Mouse (Mus musculus) megakaryocyte progenitor cell, adult 5-6 weeks (primary cell): ENCODE results near the gene Ankmy1. TPM values are rescaled to one million over a fixed set of nuclear protein-coding genes. Genes with fewer than 3 reads are reported as not detected.

ENCODE experiments used
- ATAC-seq: replicated peaks from 2 replicates; pipeline ENCODE4 v1.8.0; 2016; ENCODE audit warnings: mild to moderate bottlenecking, moderate TSS enrichment, inconsistent platforms; ENCODE audit not compliant: poor library complexity
- total RNA-seq, 2 experiments: library from RNA; stranded (forward) in 1 of 2; stranded (reverse) in 1 of 2; fragments of 157-497, 149-512 nt in 1 of 2; fragments of 200-1000 nt in 1 of 2; gene quantifications; 2 replicates each; pipeline versions ENCODE4 v1.2.3 to v1.2.4; 2015 to 2017

Ankmy1 gene
- total RNA-seq (2015) (0.27 TPM in 1 of 2 replicates, not detected in the other), total RNA-seq (2017) (0.34 TPM in 1 of 2 replicates, not detected in the other)

GRCm38 (mm10) chr1:92902786-92903185 is at the start of gene Ankmy1:
Ankmy1 (minus strand) TSS chr1:92902906.
- peak; percentile 42 for ATAC-seq

GRCm38 (mm10) chr1:92950607-92951006 is 47.9 kb upstream of the Ankmy1 start, which contains the start of gene Gpr35:
Gpr35 (plus strand) TSS chr1:92950865.
- ATAC-seq, result no peak

DNA sequence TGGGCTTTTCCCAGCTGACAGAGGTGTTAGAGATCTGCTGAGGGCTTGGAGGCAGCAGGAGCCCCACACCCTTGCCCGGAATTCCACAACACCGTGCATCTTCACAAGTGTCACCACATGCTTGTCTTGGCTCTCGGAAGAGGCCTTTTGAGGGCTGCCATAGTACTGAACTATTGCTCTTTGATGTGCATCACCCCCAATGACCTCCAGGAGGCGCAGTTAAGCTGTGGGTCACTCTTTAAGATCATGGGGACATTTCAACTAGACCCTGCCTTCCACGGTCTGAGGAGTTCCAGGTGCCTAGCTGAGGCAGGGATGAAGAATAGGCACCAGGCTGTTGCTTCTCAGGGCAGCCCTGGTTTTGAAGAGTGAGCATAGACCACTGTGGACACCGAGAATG is 46.7 kb upstream of the Ankmy1 start:
- ATAC-seq, result peak; percentile 78

DNA sequence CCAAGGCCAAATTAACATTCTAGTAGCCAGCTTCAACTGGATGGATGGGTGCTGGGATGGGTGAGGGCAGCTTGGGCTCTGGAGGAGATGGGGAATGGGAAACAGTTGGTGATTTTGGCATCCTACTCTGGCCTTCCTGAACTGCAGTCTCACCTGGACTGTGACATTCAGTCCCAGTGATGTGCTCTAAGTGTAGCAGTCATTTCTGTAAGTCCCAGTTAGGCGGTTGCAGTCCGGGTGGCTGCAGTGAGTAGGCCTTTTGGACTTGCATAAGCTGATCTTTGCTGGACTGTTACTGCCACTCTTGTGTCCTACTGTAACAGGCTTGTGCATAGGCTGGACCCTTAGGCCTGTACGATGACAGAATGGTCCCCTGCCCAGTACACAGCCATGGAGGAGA is 45.3 kb upstream of the Ankmy1 start:
- no peak for ATAC-seq

- no peak for ATAC-seq
These were observed 40.7 kb upstream of the Ankmy1 start for GRCm38 (mm10) chr1:92943219-92943989.

DNA sequence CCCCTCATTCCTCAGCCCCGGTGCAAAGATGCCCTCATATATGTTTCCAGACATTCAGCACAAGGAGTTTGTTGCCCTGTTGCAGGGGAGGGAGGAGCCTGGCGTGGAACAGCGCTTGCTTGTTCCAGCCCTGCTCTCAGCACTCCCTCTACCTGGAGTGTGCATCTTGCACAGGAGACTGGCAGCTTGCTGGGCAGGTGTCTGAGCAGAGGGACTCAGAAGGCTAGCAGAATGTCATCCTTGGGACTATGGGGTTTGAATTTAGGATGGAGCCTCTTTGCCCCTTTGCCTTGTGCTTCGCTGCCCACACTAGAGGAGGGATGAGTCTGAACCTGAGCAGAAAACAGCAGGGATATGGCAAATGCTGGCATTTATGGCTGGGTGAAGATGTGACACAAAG is 37.0 kb upstream of the Ankmy1 start:
- no peak for ATAC-seq

DNA sequence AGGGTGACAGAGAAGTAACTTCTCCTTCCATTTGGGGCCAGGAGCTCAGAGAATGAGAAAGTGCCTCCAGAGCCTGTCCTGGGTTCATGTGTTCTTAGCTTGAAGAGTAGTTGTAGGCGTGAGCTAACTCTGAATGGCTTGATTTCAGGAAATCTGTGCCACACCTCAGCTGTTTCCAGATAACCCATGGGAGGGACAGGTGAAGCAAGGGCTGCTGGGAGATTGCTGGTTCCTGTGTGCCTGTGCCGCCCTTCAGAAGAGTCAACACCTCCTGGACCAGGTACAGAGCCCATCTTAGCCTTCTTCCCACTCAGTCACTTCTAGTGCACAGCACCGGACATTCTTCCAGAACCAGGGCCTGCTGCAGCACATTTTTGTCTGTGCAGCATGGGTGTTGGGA is 35.1 kb upstream of the Ankmy1 start:
- no peak for ATAC-seq

DNA sequence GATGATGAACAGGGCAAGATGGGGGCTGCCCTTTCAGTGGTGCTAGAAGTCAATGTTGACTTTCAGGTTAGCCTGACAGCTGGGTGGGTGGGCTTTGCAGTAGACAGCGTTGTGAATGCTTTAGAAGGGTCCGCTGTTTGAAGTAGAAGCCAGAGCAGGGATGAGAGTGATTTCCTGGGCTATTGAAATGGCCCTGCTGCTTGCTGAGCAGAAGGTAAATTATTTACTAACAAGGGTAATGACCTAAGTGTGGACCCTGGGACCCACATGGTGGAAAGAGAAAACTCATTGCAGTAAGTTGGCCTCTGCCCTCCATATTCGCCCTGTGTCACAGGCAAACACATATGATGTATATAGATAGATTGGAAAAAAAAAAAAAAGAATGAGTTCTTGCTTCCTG is 33.8 kb upstream of the Ankmy1 start:
- no peak for ATAC-seq

GRCm38 (mm10) chr1:92935977-92936376 is 33.3 kb upstream of the Ankmy1 start:
- no peak for ATAC-seq

- peak; percentile 54 for ATAC-seq
These were observed 32.6 kb upstream of the Ankmy1 start for GRCm38 (mm10) chr1:92935054-92935962.

DNA sequence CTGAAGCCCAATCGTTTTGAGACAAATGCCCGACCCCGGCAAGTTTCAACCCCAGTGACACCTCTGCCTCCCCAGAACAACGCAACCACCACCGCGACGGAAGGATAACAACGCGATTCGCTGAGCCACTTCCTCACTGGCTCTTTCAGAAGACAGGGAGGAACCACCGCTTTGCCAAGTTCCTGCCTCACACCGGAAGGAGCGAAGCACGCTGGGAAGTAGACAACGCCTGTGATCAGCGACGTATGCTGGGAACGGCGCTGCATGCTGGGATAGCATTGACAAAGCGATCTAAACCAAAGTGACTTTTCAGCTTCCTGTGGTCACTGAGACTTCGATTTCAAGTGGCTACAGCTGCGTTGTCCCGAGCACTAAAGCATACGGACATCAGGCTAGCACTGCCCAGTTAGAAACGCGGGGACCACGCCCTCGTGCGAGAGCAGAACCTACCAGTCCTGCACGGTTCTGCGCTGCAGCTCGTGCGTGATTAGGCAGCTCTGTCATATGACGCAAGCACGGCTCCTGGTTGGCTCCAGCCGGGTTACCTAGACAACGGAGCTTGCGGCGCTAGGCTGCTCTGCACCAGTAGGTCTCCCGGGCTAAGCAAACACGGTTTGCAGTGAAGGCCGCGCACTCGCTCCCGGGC is 31.6 kb upstream of the Ankmy1 start, which contains the start of gene Capn10:
Capn10 (plus strand) TSS at position 195 of the 646 bp plus-strand sequence.
- peak; percentile 86 for ATAC-seq

GRCm38 (mm10) chr1:92933611-92934010 is 30.9 kb upstream of the Ankmy1 start:
- ATAC-seq, result no peak

GRCm38 (mm10) chr1:92930171-92930706 is 27.5 kb upstream of the Ankmy1 start:
- ATAC-seq, result no peak

DNA sequence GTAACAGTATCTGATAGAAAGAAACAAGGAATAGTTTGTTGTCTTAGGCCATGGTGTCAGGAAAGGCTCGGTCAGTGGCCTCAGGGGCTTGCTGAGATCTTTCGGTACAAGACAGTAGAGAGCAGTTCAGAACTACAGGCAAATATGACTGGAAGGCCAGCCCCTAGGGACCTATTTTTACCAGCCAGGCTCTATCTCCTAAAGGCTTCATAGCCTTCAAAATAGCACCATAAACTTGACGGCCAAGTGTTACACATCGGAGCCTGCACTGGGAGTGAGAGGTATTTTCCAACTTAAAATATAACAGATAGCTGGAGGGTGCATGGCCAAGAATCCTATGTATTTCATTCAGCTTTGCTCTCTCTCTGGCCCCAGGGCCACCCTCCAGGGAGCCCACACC is 18.8 kb upstream of the Ankmy1 start:
- ATAC-seq, result no peak

GRCm38 (mm10) chr1:92920474-92921200 is 17.9 kb upstream of the Ankmy1 start:
- peak; percentile 85 for ATAC-seq

GRCm38 (mm10) chr1:92919775-92920174 is 17.1 kb upstream of the Ankmy1 start:
- ATAC-seq, result 0 out of 2 replicates have a peak, but pooled peaks have one; percentile 3

DNA sequence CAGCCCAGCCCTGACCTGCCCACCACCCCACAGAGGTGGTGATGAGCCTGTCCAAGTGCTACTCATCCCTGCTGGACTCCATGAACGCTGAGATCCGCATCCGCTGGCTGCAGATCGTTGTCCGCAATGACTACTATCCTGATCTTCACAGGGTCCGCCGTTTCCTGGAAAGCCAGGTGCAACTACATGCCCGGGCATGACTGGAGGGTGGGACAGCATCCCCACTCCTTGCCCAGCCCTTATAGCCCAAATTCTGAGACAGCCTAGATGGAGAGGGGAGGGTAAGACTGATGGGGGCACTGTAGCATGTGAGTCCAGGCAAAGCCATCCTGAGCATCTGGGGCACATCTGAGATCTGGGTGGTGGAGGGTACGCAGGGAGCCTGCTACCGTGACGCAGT is 16.4 kb upstream of the Ankmy1 start:
- ATAC-seq, result no peak

DNA sequence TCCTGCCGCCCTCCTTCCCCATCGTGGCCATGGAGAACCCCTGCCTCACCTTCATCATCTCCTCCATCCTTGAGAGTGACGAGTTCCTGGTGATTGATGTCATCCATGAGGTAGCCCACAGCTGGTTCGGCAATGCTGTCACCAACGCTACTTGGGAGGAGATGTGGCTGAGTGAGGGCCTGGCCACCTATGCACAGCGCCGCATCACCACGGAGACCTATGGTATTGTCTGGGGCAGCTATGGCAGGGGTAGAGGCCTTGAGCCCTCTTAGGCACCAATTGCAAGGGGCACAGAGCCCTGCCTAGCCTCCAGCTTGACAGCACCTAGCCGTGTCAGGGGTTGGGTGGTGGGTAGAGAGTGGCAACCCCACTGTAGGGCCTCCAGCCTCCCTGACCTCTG is 14.0 kb upstream of the Ankmy1 start:
- no peak for ATAC-seq

- ATAC-seq, result no peak
These were observed 12.3 kb upstream of the Ankmy1 start for GRCm38 (mm10) chr1:92914993-92915392.

- ATAC-seq, result no peak
These were observed 11.5 kb upstream of the Ankmy1 start for GRCm38 (mm10) chr1:92914239-92914638.
